Mouse (Mus musculus) liver, embryonic 16.5 days (tissue): ENCODE data around the gene Zfp583. TPM values are rescaled to one million over a fixed set of nuclear protein-coding genes. Genes with fewer than 3 reads are reported as not detected.
"Not testable (repeated sequence)": the region's sequence is repeated elsewhere in the genome, so short reads cannot be mapped to it uniquely, and the experiment has no call there.

ENCODE experiments used
- ATAC-seq: fragments of 200-750 bp; cut with Nextera tagmentation; 2 replicates; pipeline ENCODE4 v1.8.0; 2017; ENCODE audit warnings: low read depth, mild to moderate bottlenecking, moderate number of reproducible peaks, moderate library complexity
- H3K27ac ChIP-seq: fragments of 300-500 bp; sonication (generic); 2 replicates; pipeline ENCODE4 v1.5.1; 2014; ENCODE audit warnings: mild to moderate bottlenecking, low read length
- H3K27me3 ChIP-seq: fragments of 300-500 bp; sonication (generic); 2 replicates; pipeline ENCODE4 v1.6.1; 2014; ENCODE audit warnings: low read depth, low read length, mixed read lengths; ENCODE audit not compliant: control insufficient read depth, insufficient read depth
- H3K36me3 ChIP-seq: fragments of 300-500 bp; sonication (generic); 2 replicates; pipeline ENCODE4 v1.6.1; 2014; ENCODE audit warnings: mild to moderate bottlenecking; ENCODE audit not compliant: control insufficient read depth, insufficient read depth
- H3K4me1 ChIP-seq: fragments of 300-500 bp; sonication (generic); 2 replicates; pipeline ENCODE4 v1.6.1; 2014; ENCODE audit warnings: low read depth, low read length, mixed read lengths; ENCODE audit not compliant: control insufficient read depth
- H3K4me2 ChIP-seq: fragments of 300-500 bp; sonication (generic); 2 replicates; pipeline ENCODE4 v1.6.1; 2014; ENCODE audit warnings: low read depth, low read length, mixed read lengths
- H3K4me3 ChIP-seq: fragments of 300-500 bp; sonication (generic); 2 replicates; pipeline ENCODE4 v1.5.1; 2014; ENCODE audit warnings: low read depth, mild to moderate bottlenecking, low read length
- H3K9ac ChIP-seq: fragments of 300-500 bp; sonication (generic); 2 replicates; pipeline ENCODE4 v1.6.1; 2014; ENCODE audit warnings: low read depth, low read length
- H3K9me3 ChIP-seq: fragments of 300-500 bp; sonication (generic); replicated peaks from 2 replicates; pipeline ENCODE4 v1.6.1; 2016; ENCODE audit warnings: low read length; ENCODE audit not compliant: control insufficient read depth
- WGBS: fragments of 180-500 bp; shearing (Covaris S2); extraction: QIAGEN DNeasy Blood & Tissue Kit; methylation state at CpG from one replicate; pipeline ENCODE4 v1.1.7; 2014; ENCODE audit not compliant: insufficient replicate concordance; 5-methylcytosine and 5-hydroxymethylcytosine counted together
- polyA plus RNA-seq: library from polyadenylated mRNA; unstranded; fragments of >200 nt; fragmentation: Nextera tagmentation; extraction: Ambion mirVana; gene quantifications from 2 replicates; pipeline ENCODE4 v1.2.1, GENCODE M21; 2015

The Zfp583 gene
- polyA plus RNA-seq, 1 experiment from 2014 or later = 0.45 TPM

- H3K4me3 ChIP-seq, H3K27ac ChIP-seq, H3K4me2 ChIP-seq, H3K9me3 ChIP-seq, ATAC-seq, H3K27me3 ChIP-seq, H3K9ac ChIP-seq, H3K36me3 ChIP-seq, H3K4me1 ChIP-seq: not testable (repeated sequence)
- 75% methylated on average over 11 of the region's 11 CpGs for WGBS
These were observed 30.3 kb downstream of the Zfp583 start for GRCm38 (mm10) chr7:6300796-6301195.

DNA sequence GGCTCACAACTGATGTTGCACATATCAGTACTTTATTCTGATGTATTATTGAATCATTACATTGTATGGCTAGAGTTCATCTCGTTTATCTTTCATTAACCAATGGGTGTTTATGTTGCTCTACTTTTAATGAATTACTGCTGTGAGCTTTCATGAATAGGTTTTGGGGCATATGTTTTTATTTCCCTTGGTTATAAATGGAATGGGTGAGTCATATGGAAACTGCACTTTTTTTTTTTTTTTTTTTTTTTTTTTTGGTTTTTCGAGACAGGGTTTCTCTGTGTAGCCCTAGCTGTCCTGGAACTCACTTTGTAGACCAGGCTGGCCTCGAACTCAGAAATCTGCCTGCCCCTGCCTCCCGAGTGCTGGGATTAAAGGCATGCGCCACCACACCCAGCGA, 40.0 kb downstream of the Zfp583 start:
- H3K4me2 ChIP-seq, H3K9me3 ChIP-seq, H3K27me3 ChIP-seq, H3K27ac ChIP-seq, H3K9ac ChIP-seq, ATAC-seq, H3K4me3 ChIP-seq, H3K36me3 ChIP-seq: not testable (repeated sequence)
- 77% methylated on average over 4 of the region's 6 CpGs for WGBS
- H3K4me1 ChIP-seq = peaks cover 18% of the 10 kb centered on the region

DNA sequence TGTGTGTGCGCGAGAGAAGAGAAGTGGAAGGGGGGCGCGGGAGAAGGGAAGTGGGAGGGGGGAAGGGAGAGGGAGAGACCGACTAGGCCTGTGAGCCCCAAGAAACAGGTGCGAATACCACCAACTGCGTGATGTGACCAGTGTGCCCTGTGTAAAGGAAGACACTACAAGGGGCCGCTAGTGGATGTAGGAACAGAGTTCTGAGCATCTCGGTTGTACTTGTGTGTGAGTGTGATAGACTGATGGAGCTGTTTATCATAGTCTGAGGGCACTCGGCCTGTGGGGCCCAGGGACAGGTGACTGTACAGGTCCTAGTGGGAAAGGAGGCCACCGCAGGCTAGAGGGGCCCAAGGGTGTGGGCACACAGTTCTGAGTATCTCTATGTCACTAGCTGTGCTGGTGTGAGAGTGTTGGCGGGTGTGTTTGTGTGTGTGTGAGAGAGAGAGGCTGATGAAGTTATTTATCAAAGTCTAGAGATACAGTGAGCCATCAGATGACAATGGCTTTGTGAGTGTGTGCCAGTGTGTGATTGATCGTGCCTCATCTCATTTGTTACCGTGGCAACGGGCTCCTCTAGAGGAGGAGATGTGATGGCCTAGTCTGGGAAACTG, 44.1 kb downstream of the Zfp583 start:
- peak overlapping the region; percentile 62 for H3K27ac ChIP-seq
- 20% methylated on average over 15 of the region's 15 CpGs for WGBS

DNA sequence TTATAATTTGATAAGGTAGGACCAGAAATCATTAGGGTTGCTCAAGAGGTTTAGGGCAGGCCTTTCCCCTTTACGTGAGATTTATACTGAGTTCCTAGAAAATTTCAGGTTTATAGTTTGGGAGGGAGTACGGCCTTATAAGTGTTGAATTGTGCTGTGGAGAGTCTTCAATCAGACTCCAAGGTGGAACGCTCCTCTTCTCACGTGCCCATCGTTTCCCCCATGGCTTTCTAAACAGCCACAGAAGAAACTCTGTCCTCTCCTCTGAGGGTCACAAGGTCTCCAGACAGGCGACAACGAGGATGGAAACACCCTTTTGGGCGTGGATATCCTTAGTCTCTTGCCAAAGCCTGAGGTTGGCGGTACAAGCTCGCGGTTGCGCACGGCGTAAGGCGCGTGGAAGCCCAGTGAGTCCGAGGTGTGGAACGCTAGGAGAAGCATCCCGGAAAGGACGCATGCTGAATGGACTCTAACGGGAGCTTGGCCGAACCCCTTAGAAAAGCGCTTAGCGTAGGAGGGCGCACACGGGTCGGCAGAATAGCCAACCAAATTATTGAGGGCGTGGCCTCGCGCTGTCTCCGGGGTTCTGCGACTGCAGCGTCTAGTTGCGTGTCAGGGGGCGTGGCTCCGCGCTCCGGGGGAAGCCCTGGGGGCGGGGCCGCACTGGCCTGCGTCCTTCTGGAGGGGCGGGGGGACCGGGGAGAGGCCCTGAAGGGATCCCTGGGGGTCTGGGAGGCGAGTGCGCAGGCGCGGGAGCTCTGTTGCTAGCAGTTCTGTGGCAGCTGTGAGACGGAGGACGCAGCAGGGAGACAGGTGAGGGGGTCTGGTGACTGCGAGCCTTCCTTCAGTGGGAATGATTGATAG, 45.0 kb downstream of the Zfp583 start, which contains the start of gene Zfp667:
Gene Zfp667 (plus strand): TSS at position 738 of the 864 bp plus-strand sequence.
- ATAC-seq = peak; percentile 85
- Histone ChIP-seq H3K9ac (peak within 1 kb of the TSS; percentile 66), H3K4me1 (peaks cover 31% of the 10 kb centered on the region), H3K4me3 (peak within 1 kb of the TSS; percentile 70), H3K27me3 (no peaks in the 10 kb centered on the region), H3K36me3 (no peaks in the 10 kb centered on the region), H3K27ac (peak within 1 kb of the TSS; percentile 66), H3K9me3 (no peaks in the 10 kb centered on the region), H3K4me2 (peak within 1 kb of the TSS; percentile 82)
- WGBS = 2% methylated on average over 50 of the region's 50 CpGs

More for the DNA sequence above, 44.1 kb downstream of the Zfp583 start:
- H3K9me3 ChIP-seq = no peaks in the 10 kb centered on the region
- ATAC-seq = peak; percentile 55
- peak overlapping the region; percentile 70 for H3K4me3 ChIP-seq
- no peaks in the 10 kb centered on the region for H3K36me3 ChIP-seq
- no peaks in the 10 kb centered on the region for H3K27me3 ChIP-seq
- peaks cover 31% of the 10 kb centered on the region for H3K4me1 ChIP-seq
- peak overlapping the region; percentile 66 for H3K9ac ChIP-seq
- H3K4me2 ChIP-seq = peak overlapping the region; percentile 82

GRCm38 (mm10) chr7:6285366-6285765, 45.7 kb downstream of the Zfp583 start:
- no peak overlapping the region; the same call in 1 of the 2 replicates for H3K9ac ChIP-seq
- H3K4me1 ChIP-seq = peaks cover 31% of the 10 kb centered on the region
- H3K27ac ChIP-seq = no peak overlapping the region; the same call in 1 of the 2 replicates
- no peaks in the 10 kb centered on the region for H3K36me3 ChIP-seq
- peak overlapping the region; percentile 70; the same call in 1 of the 2 replicates for H3K4me3 ChIP-seq
- H3K4me2 ChIP-seq = peak overlapping the region; percentile 82; the same call in 1 of the 2 replicates
- no peaks in the 10 kb centered on the region for H3K9me3 ChIP-seq
- H3K27me3 ChIP-seq = no peaks in the 10 kb centered on the region
- 55% methylated on average over 6 of the region's 6 CpGs for WGBS
- no peak for ATAC-seq

- Histone ChIP-seq H3K9ac (no peak overlapping the region), H3K27me3 (no peaks in the 10 kb centered on the region), H3K4me3 (no peak overlapping the region), H3K9me3 (no peaks in the 10 kb centered on the region), H3K4me1 (peaks cover 31% of the 10 kb centered on the region), H3K36me3 (no peaks in the 10 kb centered on the region), H3K4me2 (no peak overlapping the region; the same call in 1 of the 2 replicates), H3K27ac (no peak overlapping the region)
- ATAC-seq = no peak
- WGBS = 81% methylated on average over 4 of the region's 4 CpGs
These were observed 46.6 kb downstream of the Zfp583 start for GRCm38 (mm10) chr7:6284442-6285012.

DNA sequence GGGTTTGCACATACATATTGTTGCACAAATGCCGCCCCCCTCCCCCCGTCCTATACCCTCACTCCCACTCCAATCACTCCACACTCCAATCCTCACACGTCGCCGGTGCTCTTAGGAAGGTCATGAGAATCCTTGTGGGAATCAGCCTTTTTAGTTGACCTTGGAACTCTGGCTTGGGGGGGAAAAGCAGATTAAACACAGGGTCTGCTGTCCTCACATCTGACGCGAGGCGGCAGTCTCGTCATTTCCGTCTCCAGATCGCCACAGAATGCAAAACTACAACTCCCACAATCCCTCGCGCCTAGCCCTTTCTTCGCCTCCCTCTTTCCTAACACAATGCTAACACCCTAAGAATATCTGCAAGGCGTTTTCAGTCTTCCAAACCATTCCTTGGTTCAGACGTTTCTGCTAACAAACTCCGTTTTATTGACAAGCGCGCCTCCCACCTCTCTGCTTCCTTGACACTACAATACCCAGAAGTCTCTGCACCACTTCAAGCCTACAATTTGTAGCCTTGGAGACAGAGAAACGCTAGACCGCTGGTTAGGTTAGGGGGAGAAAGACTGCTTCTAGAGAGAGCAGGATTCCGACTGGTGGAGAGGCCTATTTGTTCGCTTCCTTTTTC, 47.5 kb downstream of the Zfp583 start:
- H3K4me1 ChIP-seq = peaks cover 31% of the 10 kb centered on the region
- peak overlapping the region; percentile 64 for H3K4me3 ChIP-seq
- no peaks in the 10 kb centered on the region for H3K27me3 ChIP-seq
- H3K9ac ChIP-seq = peak overlapping the region; percentile 54
- peak; percentile 33 for ATAC-seq
- peak overlapping the region; percentile 85 for H3K27ac ChIP-seq
- under 1% methylated on average over 23 of the region's 23 CpGs for WGBS
- H3K36me3 ChIP-seq = no peaks in the 10 kb centered on the region
- H3K9me3 ChIP-seq = no peaks in the 10 kb centered on the region
- peak overlapping the region; percentile 75 for H3K4me2 ChIP-seq

DNA sequence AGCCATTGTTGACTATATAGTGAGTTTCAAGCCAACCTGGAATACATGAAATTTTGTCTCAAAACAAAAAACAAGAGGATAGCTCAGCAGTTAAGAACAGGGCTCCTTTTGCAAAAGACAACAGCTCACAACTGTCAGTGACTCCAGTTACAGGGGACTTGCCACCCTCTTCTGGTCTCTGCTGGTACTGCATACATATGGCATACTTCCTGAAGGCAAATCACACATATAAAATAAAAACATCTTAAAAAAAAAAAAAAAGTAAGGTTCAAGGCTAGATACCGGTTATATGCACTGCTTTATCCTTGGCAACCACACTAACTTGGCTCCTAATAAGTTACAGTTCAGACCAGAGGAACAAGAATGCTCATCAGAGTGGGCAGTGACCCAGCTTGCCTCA, 48.3 kb downstream of the Zfp583 start:
- no peak for ATAC-seq
- peak overlapping the region; percentile 8; the same call in 1 of the 2 replicates for H3K9ac ChIP-seq
- H3K27ac ChIP-seq = peak overlapping the region; percentile 85; the same call in 1 of the 2 replicates
- H3K4me1 ChIP-seq = peaks cover 24% of the 10 kb centered on the region
- H3K4me3 ChIP-seq = peak overlapping the region; percentile 64
- no peaks in the 10 kb centered on the region for H3K36me3 ChIP-seq
- H3K27me3 ChIP-seq = no peaks in the 10 kb centered on the region
- H3K4me2 ChIP-seq = peak overlapping the region; percentile 75
- WGBS = 0% methylated on average over 1 of the region's 1 CpGs
- no peaks in the 10 kb centered on the region for H3K9me3 ChIP-seq
